Mouse (Mus musculus) granulocyte monocyte progenitor cell, adult 5-6 weeks (primary cell): Measurements from ENCODE around the gene Gm21981. TPM values are rescaled to one million over a fixed set of nuclear protein-coding genes. Genes with fewer than 3 reads are reported as not detected.

ENCODE experiments used
- ATAC-seq: replicated peaks from 2 replicates; pipeline ENCODE4 v1.8.0; 2016; ENCODE audit warnings: mild to moderate bottlenecking, moderate TSS enrichment, inconsistent platforms; ENCODE audit not compliant: poor library complexity, severe bottlenecking
- total RNA-seq, 2 experiments: library from RNA; stranded (forward) in 1 of 2; stranded (reverse) in 1 of 2; fragments of 200-712, 200-1000 nt in 1 of 2; fragments of >200 nt in 1 of 2; fragmentation: Nextera tagmentation in 1 of 2; gene quantifications; 2 replicates each; pipeline ENCODE4 v1.2.3; 2014 to 2017

Gene Gm21981
- not detected in 2 replicates for total RNA-seq (2014; fragmentation: Nextera tagmentation)
- 1.0 TPM in 1 of 2 replicates, not detected in the other for total RNA-seq (2017)

- ATAC-seq = no peak
These were observed at the start of gene Gm21981 for GRCm38 (mm10) chr17:47694442-47694502. Gm21981 (minus strand) TSS chr17:47694455.

- ATAC-seq = peak; percentile 47
These were observed 48.9 kb upstream of the Gm21981 start for GRCm38 (mm10) chr17:47742991-47743734.

DNA sequence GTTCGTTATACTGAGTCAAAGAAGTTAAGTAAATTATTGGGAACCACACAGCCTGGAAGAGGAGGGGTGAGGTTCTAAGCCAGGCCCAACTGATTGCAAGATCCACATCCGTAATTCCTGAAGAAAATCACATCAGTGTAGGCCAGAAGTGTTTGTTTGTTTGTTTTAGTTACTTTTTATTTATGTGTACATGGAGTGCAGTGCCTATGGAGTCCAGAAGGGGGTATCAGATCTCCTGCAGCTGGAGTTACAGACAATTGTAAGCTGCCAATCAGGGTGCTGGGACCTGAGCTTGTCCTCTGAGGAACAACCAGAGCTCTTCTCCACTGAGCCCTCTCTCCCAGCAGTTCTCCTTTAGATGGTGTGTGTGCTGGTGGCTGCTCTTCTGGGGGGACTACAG lies 45.9 kb upstream of the Gm21981 start:
- no peak for ATAC-seq

DNA sequence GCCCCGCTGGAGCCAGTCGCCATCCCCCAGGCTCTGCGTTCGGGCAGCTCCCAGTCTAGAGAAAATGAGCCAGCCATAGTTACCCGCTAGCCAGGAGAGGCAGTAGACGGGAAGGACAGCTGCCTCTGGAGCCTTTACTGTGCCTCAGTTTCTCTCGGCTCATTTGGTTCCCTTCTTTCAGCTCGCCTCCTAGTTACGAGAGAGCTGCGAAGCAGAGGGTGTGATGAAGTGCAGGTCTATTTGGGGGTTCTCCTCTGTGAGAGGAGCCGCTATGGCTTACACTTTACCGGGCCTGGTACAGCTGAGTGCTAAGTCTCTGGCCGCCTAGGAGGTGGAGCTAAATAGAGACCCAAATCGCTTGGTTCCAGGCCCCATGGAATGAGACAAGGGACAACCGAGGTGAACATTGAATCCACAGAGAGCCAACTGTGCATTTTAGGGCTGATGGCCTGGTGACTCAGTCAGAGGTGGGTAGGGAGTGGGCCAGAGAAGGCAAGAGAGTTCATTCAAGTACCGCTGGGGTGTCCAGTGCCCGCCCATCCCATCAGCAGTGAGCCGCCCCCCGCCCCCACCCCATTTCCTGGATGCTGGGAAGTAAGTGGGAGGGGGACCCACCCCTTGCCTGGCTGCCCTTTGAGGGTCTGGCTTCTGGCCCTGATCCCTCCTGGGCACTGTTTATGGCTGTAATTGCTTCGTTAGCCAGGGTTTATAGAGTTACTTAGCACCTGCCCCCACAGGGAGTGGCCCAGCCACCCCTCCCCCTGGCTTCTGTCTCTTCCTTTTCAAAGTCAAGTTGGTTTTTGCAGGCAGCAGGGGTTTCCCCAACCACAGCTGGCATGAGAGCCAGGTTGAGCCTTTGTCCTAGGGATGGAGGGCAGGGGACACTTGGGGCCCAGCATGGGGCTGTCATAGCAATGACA lies 44.9 kb upstream of the Gm21981 start:
- ATAC-seq = no peak

- ATAC-seq = peak; percentile 33
These were observed 44.0 kb upstream of the Gm21981 start for GRCm38 (mm10) chr17:47738066-47738878.

- ATAC-seq = peak; percentile 71
These were observed 43.2 kb upstream of the Gm21981 start for GRCm38 (mm10) chr17:47737271-47738065.

GRCm38 (mm10) chr17:47736856-47737255 lies 42.6 kb upstream of the Gm21981 start, which contains the start of gene Tfeb:
Tfeb (plus strand) TSS chr17:47737030.
- ATAC-seq = peak; percentile 80

GRCm38 (mm10) chr17:47735553-47736100 lies 41.4 kb upstream of the Gm21981 start:
- ATAC-seq = no peak

DNA sequence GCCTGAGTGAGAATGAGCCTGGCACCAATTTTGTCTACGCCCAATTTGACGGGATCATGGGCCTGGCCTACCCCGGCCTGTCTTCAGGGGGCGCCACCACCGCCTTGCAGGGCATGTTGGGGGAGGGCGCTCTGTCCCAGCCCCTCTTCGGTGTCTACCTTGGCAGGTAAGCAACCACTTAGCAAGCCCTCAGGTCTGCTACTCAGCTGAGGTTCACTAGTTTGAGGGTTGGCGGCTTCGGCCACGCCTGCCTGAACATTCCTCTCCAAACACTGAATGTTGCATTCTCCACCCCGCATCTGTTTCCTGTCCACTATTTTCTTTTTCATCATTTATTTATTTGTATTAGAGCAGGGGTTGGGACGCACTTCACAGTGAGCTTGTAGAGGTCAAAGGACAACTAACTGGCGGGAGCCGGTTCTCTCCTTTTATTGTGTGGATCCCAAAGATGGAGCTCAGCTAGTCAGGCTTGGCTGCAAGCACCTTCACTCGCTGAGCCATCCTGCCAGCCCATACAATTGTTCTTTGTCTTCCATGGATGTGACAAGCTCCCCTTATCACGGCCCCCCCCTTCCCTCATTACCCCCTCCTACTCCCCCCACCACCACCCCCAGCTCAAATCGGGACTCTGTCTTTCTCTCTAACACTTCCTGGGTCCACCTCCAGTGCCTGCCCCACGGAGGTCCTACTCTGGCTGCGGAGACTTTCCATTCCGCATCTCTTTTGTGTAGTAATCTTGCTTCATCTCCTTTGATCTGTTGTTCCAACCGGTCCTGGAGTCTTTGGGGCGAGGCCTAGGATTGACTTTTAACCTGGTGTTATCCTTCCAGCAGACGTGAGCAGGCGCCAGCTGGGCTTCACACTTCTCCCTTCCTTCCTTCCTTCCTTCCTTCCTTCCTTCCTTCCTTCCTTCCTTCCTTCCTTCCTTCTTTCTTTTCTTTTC lies 36.6 kb upstream of the Gm21981 start:
- ATAC-seq = no peak

GRCm38 (mm10) chr17:47726566-47726965 lies 32.3 kb upstream of the Gm21981 start, which contains the start of gene Pgc:
Pgc (plus strand) TSS chr17:47726842.
- ATAC-seq = no peak

DNA sequence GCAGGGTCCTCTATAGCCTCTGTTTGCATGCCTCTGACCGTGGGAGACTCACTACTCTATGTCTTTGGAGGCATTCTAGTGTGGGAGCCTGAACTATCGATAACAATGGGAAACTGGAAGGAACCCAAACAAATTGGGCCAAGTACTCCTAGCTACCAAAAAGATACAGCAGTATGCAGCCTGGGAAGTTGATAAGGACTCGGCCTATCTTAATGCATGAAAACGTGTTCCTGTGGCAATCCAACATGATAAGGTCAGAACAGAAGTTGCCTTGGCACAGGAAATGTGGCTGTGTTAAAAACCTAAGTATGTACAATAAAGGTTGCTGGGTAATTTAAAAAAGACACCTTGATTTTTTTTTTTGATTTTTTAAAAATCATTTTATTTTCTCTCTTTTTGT lies 26.9 kb upstream of the Gm21981 start:
- ATAC-seq = no peak

DNA sequence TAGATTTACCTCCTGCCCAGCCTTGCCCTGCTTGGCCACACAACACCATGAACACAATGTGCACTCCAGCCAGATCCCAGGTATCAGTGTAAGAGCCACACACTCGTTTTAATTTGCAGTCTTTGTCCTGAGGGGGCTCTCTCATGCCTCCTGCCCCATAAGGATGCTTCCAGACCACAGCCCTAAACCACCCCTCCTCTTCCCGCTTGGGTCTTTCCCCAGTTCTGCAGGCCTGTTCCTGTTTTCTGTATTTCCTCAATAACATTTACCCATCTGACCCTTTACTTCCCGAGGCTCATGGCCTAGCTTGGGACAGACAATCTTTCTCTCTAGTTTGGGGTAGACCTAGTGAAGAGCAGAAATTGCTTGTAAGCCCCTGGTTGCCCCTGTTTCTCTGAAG lies 20.8 kb upstream of the Gm21981 start:
- ATAC-seq = peak; percentile 83

DNA sequence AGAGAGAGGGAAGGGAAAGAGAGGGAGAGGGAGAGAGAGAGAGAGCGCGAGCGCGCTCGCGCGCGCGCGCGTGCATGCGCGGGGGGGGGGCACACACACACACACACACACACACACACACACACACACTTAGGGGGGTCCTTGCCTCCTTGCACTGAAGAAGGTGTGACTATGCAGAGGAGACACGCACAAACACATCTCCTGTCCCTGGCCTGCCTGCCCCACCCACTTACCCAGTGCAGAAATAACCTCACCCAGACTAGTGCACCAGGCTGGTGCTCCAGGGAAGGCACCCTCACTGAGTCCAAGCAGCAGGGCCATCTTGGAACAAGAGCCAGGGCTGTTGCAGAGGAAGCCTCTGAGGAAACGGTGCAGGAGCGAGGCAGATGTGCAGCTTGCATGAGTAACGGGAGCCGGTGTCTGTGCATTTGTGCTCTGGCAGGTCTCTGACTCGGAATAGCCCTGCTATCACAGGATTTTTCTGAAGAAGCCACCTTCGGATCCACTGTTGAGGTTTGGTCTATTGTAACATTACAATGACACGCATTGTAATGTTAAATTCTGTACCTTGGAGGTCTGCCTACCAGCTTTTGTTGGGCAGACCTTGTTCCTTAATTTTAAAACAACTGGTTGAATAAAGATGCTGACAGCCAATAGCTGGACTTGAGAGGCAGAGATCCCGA lies 18.8 kb upstream of the Gm21981 start:
- no peak for ATAC-seq

DNA sequence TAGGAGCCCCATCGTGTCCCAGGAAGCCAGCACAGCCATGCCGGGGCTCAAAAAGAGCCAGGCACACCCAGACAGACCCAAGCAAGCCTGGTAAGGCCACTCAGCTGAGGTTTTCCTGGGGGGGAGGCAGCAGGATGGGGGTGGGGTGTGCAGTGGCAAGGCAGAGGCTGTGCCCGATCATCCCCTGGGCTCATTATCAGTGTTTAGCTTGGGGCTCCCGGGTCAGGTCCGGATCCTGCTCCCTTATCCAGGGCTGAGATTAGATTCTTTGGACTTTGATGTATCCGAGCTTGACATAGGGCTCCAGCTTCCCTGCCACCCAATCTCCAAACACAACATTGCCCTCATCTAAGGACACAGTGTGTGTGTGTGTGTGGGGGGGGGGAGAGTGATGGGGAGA lies 17.6 kb upstream of the Gm21981 start:
- ATAC-seq = no peak

DNA sequence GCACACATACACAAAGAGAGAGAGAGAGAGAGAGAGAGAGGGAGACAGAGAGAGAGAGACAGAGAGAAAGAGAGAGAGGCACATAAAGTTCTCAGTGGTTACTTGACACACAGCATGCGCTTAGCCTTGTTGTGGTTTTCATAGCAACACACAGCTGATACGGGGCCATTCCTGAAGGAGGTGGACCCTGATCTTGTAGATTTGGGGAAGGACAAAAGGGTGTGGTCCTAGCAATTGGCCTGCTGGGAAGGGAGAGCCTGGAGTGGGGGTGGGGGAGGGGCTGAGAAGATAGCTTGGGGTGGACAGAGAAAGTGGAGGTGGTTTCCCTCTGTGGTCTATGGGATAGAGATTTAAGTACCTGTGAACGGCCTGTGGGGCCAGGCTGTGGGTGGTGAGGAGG lies 15.8 kb upstream of the Gm21981 start:
- no peak for ATAC-seq

DNA sequence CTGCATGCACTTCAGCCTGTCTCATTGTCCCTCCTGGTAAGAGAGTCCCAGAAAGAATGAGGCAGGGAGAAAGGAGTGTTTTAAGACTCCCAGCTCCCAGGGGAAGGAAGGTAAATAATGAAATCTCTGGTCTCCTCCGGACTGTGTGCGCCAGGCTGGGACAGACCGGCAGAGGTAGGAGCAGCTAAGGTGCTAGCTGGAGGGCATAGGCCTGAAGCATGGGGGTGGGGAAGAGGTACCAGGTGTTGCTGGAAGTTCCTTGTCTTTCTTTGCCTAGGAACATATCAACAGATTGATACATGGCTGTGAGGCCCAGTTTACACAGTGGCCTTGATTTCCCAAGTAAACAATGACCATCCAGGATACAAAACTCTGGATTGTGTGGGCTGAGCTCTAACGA lies 14.7 kb upstream of the Gm21981 start:
- ATAC-seq = no peak

DNA sequence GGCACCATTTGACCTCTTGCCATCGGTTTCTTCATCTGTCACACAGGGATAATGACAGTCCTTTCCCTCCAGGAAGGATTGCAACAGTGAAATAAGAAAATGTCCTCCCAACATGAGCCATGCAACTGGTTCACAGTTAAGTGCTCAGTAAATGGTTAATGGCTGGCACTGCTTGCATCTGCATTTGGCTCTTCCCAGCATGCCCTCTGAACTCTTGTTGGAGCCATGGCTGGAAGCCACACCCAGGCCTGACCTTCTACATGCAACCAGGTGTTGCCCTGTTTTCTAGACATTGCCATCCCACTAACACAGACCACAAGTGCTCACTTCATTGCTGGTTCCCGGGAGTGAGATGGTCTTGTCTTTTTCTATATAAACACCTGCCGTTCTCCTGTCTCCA lies 13.7 kb upstream of the Gm21981 start:
- no peak for ATAC-seq

DNA sequence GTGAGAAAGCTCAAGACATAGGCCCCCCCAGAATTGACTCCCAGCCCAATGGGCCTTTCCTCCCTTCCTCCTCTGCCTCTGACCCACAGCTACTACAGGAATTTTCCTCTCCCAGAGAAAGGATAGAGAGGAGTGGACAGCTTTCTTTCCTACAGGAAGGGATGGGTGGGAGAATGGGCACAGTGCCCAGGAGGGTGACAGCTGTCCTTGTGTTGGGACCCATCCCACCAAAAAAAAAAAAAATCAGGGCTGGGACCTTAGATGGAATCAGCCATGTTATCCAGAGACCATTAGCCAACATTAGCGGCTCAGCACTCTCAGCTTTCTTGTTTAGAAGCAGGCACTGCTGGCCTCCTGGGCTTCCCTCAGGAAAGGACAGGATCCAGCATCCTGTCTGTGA lies 11.9 kb upstream of the Gm21981 start:
- no peak for ATAC-seq
